Mouse (Mus musculus): ENCODE measurements around the gene Ubc.

DNA sequence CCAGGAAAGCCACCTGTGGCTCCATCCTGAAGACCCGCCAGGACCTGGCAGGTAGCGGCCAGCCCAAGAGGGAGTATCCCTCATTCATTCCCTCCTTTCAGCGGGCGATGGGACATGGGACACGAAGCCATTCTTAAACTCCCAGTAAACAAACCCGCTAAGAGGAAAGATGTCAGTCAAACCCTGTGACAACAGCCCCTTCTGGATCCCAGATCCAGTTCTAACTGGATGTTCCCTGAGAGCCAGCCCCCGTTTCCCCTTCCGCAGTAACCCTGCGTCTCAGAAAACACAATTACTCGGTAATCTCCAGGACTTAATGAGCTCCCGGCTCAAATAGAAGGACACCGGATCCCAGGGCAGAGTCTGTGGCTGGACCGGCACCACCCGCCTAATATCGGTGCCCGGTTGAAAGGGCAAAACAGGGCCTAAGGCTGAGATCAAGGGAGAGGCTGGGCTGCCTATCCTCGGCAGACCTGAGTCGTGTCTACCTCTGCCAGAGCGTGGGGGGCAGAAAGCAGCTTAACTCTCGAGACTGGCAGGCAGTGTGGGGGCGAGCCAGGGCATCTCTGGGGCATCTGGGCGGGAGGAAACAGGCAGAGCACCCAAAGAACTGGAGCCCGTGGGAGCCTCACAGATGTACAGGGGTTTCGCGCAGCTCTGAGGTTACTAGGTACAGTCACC, 50.0 kb downstream of the Ubc start:
- TF ChIP-seq CTCF (IDR thresholded peaks at IDR 0.05; ENCODE audit: low read depth, low read length) (no peak), POLR2A (IDR thresholded peaks at IDR 0.05; ENCODE audit: extremely low read depth, insufficient read depth, low read length) (no peak)

All from liver, adult 2 months (tissue).